Mouse (Mus musculus) 3134 (cell line): Measurements from ENCODE around the gene Hlf.

ENCODE experiments used
- DNase-seq: peaks from one replicate; pipeline ENCODE4 v3.0.0-alpha.2; 2011; ENCODE audit warnings: low spot score; ENCODE audit not compliant: insufficient read length; ENCODE audit errors: extremely low read depth

Gene Hlf

DNA sequence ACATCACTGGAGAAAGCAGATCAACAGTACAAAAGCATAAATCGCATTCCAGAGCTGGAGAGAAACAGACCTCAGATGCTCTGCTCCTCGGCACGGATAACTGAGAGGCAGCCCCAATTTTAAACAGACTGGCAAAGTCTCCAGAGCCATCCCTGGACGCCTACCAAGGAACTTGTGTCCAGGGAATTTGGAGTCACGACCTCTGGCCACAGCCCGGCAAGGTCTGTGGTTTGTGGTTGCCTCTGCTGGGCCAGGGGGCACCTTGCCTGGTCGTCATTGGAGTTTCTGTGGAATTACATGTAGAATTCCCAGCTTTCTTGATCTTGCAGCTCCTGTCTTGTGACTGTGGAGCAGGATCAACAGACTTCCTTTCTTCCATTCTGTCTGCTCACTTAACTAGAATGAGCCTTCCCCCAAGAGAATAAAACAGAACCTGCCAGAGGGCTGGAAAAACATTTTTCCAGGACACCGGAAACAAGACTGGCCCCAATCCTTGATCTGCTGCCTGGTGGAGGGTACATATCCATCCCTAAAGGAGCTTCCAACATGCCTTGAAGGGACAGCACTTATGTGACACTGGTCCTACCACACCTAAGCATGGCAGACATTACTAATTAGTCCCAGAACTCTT, 19.1 kb downstream of the Hlf start:
- DNase-seq: peak; percentile 74

DNA sequence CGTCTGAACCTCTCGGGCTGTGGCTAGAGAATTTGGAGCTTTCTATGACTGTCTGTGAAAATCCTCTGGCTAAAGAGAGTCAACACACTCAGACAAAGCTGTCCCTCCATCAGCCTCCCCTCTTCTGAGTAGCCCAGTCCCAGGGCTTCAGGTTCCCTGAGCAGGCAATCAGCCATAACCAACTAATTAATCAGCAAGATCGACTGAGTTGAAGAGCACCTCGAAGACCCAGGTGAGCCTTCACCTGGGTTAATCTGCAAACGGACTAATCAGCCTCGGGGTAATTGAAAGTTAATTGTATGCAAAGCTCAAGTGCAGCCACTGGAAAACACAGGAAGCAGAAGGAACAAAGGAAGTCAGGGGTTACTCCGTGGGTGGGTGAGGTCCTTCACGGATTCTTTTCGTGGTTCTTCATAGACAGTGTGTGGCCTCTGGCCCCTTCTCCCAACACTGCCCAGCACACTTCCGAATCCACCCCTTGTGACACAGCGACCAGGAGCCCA, 19.9 kb downstream of the Hlf start:
- DNase-seq: no peak

GRCm38 (mm10) chr11:90370367-90370766, 20.3 kb downstream of the Hlf start:
- DNase-seq: no peak

GRCm38 (mm10) chr11:90369605-90370004, 21.1 kb downstream of the Hlf start:
- DNase-seq: no peak

GRCm38 (mm10) chr11:90369115-90369514, 21.6 kb downstream of the Hlf start:
- no peak for DNase-seq

- no peak for DNase-seq
Measured at GRCm38 (mm10) chr11:90367894-90368860, 22.5 kb downstream of the Hlf start.

GRCm38 (mm10) chr11:90364865-90365264, 25.8 kb downstream of the Hlf start:
- DNase-seq: no peak

GRCm38 (mm10) chr11:90363821-90364497, 26.7 kb downstream of the Hlf start:
- DNase-seq: no peak

GRCm38 (mm10) chr11:90363406-90363805, 27.3 kb downstream of the Hlf start:
- no peak for DNase-seq

- DNase-seq: no peak
Measured at GRCm38 (mm10) chr11:90360536-90360935, 30.2 kb downstream of the Hlf start.

DNA sequence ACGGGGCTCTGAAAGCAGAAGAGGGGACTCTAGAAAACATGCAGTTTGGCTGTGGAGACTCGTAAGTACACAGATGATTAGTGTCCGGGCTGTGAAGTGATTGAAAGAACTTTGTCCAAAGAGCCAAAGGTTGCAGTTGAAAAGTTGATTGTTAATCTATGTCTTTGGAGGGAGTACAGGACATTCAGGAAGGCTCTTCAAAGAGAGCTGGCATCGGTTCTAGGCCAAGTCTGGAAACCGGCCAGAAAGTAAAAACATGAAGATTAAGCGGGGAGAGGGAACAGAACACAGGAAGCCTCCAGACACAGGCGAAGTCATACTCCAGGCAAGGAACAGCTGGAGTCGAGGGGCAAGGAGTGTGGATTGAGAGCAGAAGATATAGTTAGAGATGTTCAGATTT, 32.6 kb downstream of the Hlf start:
- no peak for DNase-seq

- DNase-seq: no peak
Measured at GRCm38 (mm10) chr11:90357371-90357770, 33.3 kb downstream of the Hlf start.

GRCm38 (mm10) chr11:90356495-90357304, 34.0 kb downstream of the Hlf start:
- DNase-seq: no peak

GRCm38 (mm10) chr11:90356036-90356435, 34.7 kb downstream of the Hlf start:
- no peak for DNase-seq

- peak; percentile 87 for DNase-seq
Measured at GRCm38 (mm10) chr11:90355270-90355681, 35.4 kb downstream of the Hlf start.

GRCm38 (mm10) chr11:90352696-90353095, 38.0 kb downstream of the Hlf start:
- peak; percentile 53 for DNase-seq

GRCm38 (mm10) chr11:90350153-90350512, 40.6 kb downstream of the Hlf start:
- DNase-seq: no peak

- no peak for DNase-seq
Measured at GRCm38 (mm10) chr11:90349486-90350152, 41.1 kb downstream of the Hlf start.

GRCm38 (mm10) chr11:90347667-90348459, 42.8 kb downstream of the Hlf start:
- DNase-seq: no peak
